Mouse (Mus musculus): ENCODE data around the gene Ifnar2. TPM values are rescaled to one million over a fixed set of nuclear protein-coding genes. Genes with fewer than 3 reads are reported as not detected.

The Ifnar2 gene
- total RNA-seq, 1 experiment = 20.6 TPM

DNA sequence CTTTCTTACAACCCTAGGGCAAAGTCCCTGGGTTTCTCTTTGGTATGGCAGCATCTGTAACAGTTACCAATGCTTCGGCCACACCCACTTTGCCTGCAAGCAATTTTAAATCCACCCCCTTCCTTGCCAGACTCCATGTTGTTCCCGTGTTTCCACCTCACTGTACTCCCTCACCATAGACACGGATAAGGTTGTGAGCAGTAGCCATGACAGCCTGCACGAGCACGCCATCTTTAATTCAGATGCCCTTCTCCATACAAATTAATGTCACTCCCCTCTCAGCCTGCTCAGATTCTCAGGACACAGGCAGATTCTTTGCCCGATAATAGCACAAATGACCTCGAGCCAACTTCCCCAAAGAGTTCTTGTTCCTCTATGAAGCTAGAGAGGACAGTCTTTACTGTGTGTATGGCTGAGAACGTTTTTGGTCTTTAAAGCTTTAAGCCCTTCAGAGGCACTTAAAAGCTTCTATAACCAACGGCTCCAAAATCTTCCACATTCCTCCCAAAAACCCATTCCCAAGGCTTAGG, 9.7 kb downstream of the Ifnar2 start:
- Histone ChIP-seq H3K9ac (ENCODE audit: insufficient read depth, low read depth, low read length, poor library complexity, severe bottlenecking) (no peak overlapping the region), H3K9me3 (ENCODE audit: control insufficient read depth, insufficient read depth, low read depth, low read length) (no peaks in the 10 kb centered on the region), H3K27ac (ENCODE audit: insufficient read depth, low read depth, low read length, poor library complexity, severe bottlenecking) (no peak overlapping the region), H3K4me1 (ENCODE audit: control insufficient read depth in 2 of 2, insufficient read depth in 2 of 2, low read length in 2 of 2, poor library complexity in 1 of 2) (peaks cover 8 to 13% of the 10 kb centered on the region in 2 experiments), H3K4me3 (ENCODE audit: insufficient read depth in 1 of 2, low read depth in 1 of 2, low read length in 2 of 2, poor library complexity in 1 of 2, severe bottlenecking in 1 of 2) (no peak overlapping the region), H3K36me3 (ENCODE audit: control insufficient read depth, insufficient read depth, low read length, poor library complexity, severe bottlenecking) (no peaks in the 10 kb centered on the region)
- in situ Hi-C loops (cut with MboI; ENCODE audit: low sequenced_read_pairs in 2 of 2, unreplicated experiment in 2 of 2) = no loop called here
- no peak for TF ChIP-seq HCFC1 (IDR thresholded peaks at IDR 0.05; ENCODE audit: borderline replicate concordance, insufficient read depth, low read length)
- TF ChIP-seq MAFK (IDR thresholded peaks at IDR 0.05; ENCODE audit: insufficient read depth, low read depth, low read length) = no peak
- TF ChIP-seq ZNF384 (IDR thresholded peaks at IDR 0.05; ENCODE audit: low read depth, low read length) = no peak
- TF ChIP-seq ZC3H11A (IDR thresholded peaks at IDR 0.05; ENCODE audit: borderline replicate concordance, low read depth, low read length) = no peak
- no peak for TF ChIP-seq CHD2 (IDR thresholded peaks at IDR 0.05; ENCODE audit: low read depth, low read length)
- DNase-seq (ENCODE audit: low read depth, low spot score) = no peak

- in situ Hi-C loops (cut with MboI; ENCODE audit: low sequenced_read_pairs in 2 of 2, unreplicated experiment in 2 of 2) = no loop called here
- Histone ChIP-seq H3K9ac (ENCODE audit: insufficient read depth, low read depth, low read length, poor library complexity, severe bottlenecking) (no peak overlapping the region), H3K27ac (ENCODE audit: insufficient read depth, low read depth, low read length, poor library complexity, severe bottlenecking) (no peak overlapping the region), H3K9me3 (ENCODE audit: control insufficient read depth, insufficient read depth, low read depth, low read length) (no peaks in the 10 kb centered on the region), H3K36me3 (ENCODE audit: control insufficient read depth, insufficient read depth, low read length, poor library complexity, severe bottlenecking) (no peaks in the 10 kb centered on the region), H3K4me3 (ENCODE audit: insufficient read depth in 1 of 2, low read depth in 1 of 2, low read length in 2 of 2, poor library complexity in 1 of 2, severe bottlenecking in 1 of 2) (no peak overlapping the region), H3K4me1 (ENCODE audit: control insufficient read depth in 2 of 2, insufficient read depth in 2 of 2, low read length in 2 of 2, poor library complexity in 1 of 2) (peaks cover 3 to 6% of the 10 kb centered on the region in 2 experiments; a peak in 3 of 4 replicates)
- DNase-seq (ENCODE audit: low read depth, low spot score) = no peak
- TF ChIP-seq MAFK (IDR thresholded peaks at IDR 0.05; ENCODE audit: insufficient read depth, low read depth, low read length) = no peak
- TF ChIP-seq CHD2 (IDR thresholded peaks at IDR 0.05; ENCODE audit: low read depth, low read length) = no peak
- TF ChIP-seq ZC3H11A (IDR thresholded peaks at IDR 0.05; ENCODE audit: borderline replicate concordance, low read depth, low read length) = no peak
- TF ChIP-seq HCFC1 (IDR thresholded peaks at IDR 0.05; ENCODE audit: borderline replicate concordance, insufficient read depth, low read length) = no peak
- TF ChIP-seq ZNF384 (IDR thresholded peaks at IDR 0.05; ENCODE audit: low read depth, low read length) = no peak
Measured at GRCm38 (mm10) chr16:91384221-91384620, 11.6 kb downstream of the Ifnar2 start.

DNA sequence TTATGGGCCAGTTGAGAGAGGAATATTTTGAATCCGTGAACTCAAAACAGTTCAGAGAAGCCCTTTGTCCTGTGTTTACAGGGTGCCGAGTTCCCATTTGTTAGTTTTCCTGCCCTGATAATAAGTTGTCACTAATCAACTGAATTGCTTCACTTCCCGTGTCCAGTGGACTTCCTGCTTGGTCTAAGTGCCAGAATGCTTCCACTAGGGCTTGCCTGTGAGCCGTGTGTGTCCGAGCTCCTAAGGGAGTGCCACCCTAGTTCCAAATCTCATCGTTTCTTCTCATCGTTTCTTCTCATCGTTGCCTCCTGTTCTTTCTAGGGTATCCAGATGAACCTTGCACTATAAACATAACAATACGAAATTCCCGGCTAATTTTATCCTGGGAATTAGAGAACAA, 13.0 kb downstream of the Ifnar2 start:
- in situ Hi-C loops (cut with MboI; ENCODE audit: low sequenced_read_pairs in 2 of 2, unreplicated experiment in 2 of 2) = no loop called here
- Histone ChIP-seq H3K27ac (ENCODE audit: insufficient read depth, low read depth, low read length, poor library complexity, severe bottlenecking) (no peak overlapping the region), H3K9ac (ENCODE audit: insufficient read depth, low read depth, low read length, poor library complexity, severe bottlenecking) (no peak overlapping the region), H3K4me1 (ENCODE audit: control insufficient read depth in 2 of 2, insufficient read depth in 2 of 2, low read length in 2 of 2, poor library complexity in 1 of 2) (peaks cover 0 to 3% of the 10 kb centered on the region in 2 experiments; a peak in 1 of 4 replicates), H3K4me3 (ENCODE audit: insufficient read depth in 1 of 2, low read depth in 1 of 2, low read length in 2 of 2, poor library complexity in 1 of 2, severe bottlenecking in 1 of 2) (no peak overlapping the region), H3K36me3 (ENCODE audit: control insufficient read depth, insufficient read depth, low read length, poor library complexity, severe bottlenecking) (0 out of 2 replicates have a peak, but pooled peaks cover 1% of the 10 kb centered on the region), H3K9me3 (ENCODE audit: control insufficient read depth, insufficient read depth, low read depth, low read length) (no peaks in the 10 kb centered on the region)
- no peak for DNase-seq (ENCODE audit: low read depth, low spot score)
- no peak for TF ChIP-seq ZC3H11A (IDR thresholded peaks at IDR 0.05; ENCODE audit: borderline replicate concordance, low read depth, low read length)
- no peak for TF ChIP-seq MAFK (IDR thresholded peaks at IDR 0.05; ENCODE audit: insufficient read depth, low read depth, low read length)
- no peak for TF ChIP-seq CHD2 (IDR thresholded peaks at IDR 0.05; ENCODE audit: low read depth, low read length)
- no peak for TF ChIP-seq HCFC1 (IDR thresholded peaks at IDR 0.05; ENCODE audit: borderline replicate concordance, insufficient read depth, low read length)
- TF ChIP-seq ZNF384 (IDR thresholded peaks at IDR 0.05; ENCODE audit: low read depth, low read length) = no peak

DNA sequence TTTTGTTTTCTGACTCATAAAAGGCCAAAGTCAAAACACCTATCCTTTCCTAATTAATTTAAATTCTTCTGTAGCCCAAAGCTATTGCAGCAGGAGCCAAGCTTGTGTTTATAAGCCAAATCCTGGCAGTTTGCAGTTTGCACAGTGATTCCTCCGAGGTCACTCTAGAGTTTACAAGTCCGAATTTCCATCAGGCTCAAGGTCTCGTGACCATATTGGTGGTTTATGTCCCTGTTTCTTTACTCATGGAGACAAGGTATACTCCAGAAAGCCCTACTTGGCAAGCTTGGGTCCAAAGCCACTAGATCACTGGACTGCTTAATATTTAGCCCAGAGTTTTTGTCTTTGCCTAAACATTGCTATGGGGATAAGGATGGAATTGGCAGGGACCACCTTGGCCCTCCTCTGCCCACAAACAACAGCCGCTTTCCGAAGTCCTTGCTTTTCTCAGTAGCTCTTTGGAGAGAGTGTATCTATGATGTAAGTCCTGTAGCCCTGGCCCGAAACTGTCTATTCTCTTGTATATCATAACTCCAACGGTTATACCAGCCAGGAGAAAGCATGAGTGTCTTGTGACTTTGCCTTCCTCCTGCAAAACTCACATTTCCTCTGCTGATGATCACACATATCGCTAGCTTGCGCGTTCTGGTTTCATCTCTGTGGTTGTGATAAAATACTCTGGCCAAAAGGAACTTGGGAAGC, 14.0 kb downstream of the Ifnar2 start:
- Histone ChIP-seq H3K9ac (ENCODE audit: insufficient read depth, low read depth, low read length, poor library complexity, severe bottlenecking) (no peak overlapping the region), H3K27ac (ENCODE audit: insufficient read depth, low read depth, low read length, poor library complexity, severe bottlenecking) (no peak overlapping the region), H3K4me1 (ENCODE audit: control insufficient read depth in 2 of 2, insufficient read depth in 2 of 2, low read length in 2 of 2, poor library complexity in 1 of 2) (no peaks in the 10 kb centered on the region), H3K4me3 (ENCODE audit: insufficient read depth in 1 of 2, low read depth in 1 of 2, low read length in 2 of 2, poor library complexity in 1 of 2, severe bottlenecking in 1 of 2) (no peak overlapping the region), H3K9me3 (ENCODE audit: control insufficient read depth, insufficient read depth, low read depth, low read length) (no peaks in the 10 kb centered on the region), H3K36me3 (ENCODE audit: control insufficient read depth, insufficient read depth, low read length, poor library complexity, severe bottlenecking) (0 out of 2 replicates have a peak, but pooled peaks cover 1% of the 10 kb centered on the region)
- DNase-seq (ENCODE audit: low read depth, low spot score) = no peak
- TF ChIP-seq ZNF384 (IDR thresholded peaks at IDR 0.05; ENCODE audit: low read depth, low read length) (no peak), CHD2 (IDR thresholded peaks at IDR 0.05; ENCODE audit: low read depth, low read length) (no peak), MAFK (IDR thresholded peaks at IDR 0.05; ENCODE audit: insufficient read depth, low read depth, low read length) (no peak), ZC3H11A (IDR thresholded peaks at IDR 0.05; ENCODE audit: borderline replicate concordance, low read depth, low read length) (no peak), HCFC1 (IDR thresholded peaks at IDR 0.05; ENCODE audit: borderline replicate concordance, insufficient read depth, low read length) (no peak)
- in situ Hi-C loops (cut with MboI; ENCODE audit: low sequenced_read_pairs in 2 of 2, unreplicated experiment in 2 of 2) = no loop called here
